Mouse (Mus musculus) layer of hippocampus, adult 9-11 months (tissue): ENCODE data around the gene Trpc4.

Experiments
- DNase-seq: peaks from one replicate; pipeline ENCODE4 v3.0.0; 2022

Trpc4 gene

DNA sequence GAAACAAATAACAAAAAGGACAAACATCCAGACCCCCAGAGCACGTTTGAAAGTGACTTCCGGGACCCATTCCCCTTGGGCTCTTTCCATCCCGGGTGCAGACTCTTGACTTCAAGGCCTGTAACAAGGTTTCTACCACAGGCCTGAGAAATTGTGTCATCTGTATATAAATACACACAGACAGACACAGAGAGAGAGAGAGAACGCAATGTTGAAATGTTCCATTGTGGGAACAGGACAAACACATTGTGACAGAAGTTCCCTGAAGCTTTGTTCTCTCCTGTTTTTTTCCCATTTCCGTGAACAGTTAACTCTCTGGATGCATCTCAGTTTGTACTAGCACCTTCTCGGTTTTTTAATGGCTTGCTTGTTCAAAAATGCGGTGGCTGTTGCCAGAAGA, 118.8 kb downstream of the Trpc4 start:
- DNase-seq, result peak; percentile 43

DNA sequence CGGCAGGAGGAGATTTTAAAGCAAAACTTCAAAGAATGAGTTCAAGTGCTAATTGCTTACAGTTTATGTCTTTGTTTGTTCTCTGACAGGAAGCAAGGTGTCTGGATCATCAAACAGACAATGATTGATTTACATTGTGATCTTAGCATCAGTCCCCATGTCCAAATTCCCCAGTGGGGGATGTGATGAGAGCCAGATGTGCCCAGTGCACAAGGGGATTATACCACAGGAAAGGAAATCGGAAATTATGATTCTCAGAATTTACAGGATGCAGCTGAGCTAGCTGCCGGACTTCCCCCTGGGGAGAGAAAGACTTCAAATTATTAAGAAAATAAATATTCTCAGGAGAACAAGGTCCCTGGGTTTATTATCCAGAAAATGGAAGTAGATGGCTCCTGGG, 133.9 kb downstream of the Trpc4 start:
- no peak for DNase-seq

DNA sequence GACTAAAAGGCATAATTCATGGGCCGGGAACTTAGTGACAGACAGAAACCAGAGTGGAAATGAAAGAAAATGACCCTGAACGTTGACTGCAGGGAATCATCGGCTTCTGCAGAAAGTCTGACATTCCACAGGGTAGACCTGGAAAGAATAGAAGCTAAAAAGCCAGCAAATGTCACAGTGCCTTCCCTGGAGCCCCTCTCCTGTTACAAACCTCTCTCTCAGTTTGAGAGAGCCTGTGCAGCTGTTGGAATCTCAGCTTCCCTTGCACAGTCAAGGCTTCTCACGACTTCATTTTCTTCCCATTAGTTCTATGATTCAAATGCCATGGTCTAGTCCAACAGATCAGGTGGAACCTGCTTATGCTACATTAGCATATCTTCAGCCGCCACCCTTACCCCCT, 154.8 kb downstream of the Trpc4 start:
- no peak for DNase-seq

DNA sequence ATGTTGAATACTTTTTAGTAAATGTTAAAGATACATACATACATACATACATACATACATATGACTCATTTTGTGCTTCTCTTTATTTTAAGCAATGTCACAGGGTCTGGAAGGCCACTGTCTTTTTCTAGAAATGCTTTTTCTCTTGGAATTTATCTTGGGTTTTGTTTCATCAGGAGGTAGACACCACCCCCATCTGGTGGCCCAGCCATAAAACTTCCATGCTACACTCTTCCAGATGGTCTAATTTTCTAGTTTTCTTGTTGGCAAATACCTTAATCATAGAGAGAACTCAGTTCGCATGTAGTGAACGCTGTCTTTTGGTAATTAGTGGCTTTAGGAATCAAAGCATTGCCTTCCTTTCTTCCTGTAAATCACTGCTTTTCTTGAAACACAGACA, 158.2 kb downstream of the Trpc4 start:
- no peak for DNase-seq

DNA sequence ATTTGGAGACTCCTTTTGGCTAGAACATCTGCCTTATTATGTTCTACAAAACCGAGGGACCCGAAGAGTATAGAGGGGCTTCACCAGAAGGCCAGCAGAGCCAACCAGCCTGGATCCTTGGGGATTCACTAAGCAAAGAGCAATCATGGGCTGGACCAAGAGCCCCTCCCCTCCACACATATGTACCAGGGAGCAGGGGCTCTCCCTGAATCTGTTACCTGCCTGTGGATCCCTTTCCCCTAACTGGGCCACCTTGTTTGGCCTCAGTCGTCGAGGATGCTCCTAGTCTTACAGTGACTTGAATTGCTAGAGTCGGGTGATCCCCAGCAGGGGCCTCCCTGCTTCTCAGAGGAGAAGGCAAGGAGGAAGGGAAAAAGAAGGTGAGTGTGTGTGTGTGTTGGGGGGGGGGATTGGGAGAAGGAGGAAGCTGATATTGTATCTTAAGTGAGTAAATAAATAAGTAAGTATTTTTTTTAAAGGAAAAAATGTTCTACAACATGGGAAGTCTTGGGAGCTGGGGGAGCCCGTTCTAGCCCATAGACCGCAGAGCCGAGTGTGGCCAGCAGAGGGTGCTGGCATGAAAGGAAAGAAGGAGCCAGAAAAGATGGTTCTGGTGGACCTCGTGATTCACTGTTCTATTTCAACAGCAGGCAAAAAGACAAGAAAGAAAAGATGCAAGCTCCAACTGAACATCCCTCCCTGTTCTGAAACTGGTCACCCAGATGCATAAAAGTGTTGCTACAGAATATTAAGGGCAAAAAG, 197.2 kb downstream of the Trpc4 start:
- peak; percentile 54 for DNase-seq

DNA sequence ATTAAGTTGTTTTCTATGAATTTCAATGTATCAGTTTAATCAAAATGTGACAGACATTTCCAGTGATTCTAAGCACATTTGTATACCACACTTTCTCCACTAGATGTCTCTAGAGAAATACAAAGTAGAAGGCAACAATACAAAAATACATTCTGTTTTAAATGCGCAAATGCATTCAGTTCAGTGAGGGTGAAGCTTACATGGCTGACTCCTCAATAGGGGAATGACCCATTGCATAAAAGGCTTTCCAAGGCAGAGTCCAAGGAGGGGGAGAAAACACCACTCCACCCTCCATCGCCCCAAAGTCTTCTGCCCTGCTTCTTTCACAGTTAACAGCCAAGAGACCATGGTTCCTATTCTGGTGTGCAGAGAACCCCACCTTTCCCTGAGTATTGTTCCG, 201.7 kb downstream of the Trpc4 start:
- DNase-seq, result no peak

DNA sequence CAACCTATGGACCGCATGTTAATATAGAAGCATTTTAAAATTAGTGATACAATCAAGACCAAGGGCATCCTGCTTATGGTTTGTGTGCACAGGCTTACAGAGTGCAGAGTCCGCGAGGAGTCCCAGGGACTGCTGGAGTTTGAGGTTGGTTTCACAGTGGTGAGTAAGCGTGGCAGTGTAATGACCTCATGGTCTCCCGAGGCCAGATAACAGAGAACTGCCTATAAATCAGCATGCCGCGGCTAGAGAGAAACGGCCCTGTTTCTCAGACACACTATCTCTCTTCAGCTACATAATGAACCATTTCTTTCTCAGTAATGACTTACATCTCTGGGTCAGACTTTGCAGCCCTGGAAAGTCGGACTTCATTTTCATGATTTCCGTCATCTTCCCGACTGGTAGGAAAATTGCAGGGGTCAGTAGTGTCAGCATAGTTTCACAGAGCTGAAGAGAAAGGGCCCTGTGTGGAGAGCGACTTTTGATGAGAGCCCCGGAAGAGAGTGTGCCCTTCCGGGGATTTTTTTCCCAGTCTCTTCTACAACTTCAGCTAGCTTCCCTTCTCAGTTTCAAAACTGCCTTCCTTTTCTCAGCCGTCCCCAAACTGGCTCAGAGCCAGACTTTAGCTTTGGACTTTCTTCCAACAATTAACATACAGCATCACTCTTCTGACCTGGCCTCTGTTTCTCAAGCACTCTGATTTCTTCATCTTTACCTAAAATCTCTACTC, 202.8 kb downstream of the Trpc4 start:
- DNase-seq, result no peak

DNA sequence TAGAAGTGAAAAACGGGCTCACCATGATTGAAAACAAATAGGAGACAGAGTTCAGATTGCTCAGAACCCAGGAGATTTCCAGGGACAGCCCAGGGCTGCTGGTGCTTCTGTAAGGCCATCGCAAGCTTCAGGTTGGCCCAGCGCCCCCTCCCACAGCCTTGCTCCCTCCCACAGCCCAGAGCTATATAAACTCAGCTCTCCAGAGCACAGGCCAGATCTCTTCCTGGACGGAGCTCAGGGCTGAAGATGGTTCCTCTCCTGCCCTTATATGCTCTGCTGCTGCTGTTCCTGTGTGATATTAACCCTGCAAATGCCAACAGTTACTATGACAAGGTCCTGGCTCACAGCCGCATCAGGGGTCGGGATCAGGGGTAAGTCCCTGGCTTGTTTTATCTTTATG, 205.1 kb downstream of the Trpc4 start, which contains the start of gene Postn:
Postn (plus strand) TSS at position 213 of the 400 bp plus-strand sequence.
- DNase-seq, result no peak

DNA sequence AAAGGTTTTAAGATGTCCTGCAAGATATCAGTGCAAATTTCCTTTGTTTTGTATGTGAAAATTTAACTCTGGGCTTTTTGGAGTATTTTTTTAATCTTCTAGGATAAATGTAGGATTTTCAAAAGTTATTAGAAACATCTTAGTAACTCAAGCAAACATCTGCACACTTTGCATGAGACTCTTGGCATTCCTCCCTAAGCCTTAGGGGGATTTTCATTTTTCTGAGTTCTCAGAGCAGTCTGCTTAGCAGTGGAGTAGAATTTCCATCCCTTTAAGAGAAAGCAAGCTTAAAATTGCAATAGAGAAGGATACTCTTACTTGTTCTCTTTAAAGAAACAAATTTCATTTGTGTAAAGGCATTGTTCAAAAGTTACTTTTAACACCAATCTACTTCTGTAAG, 205.8 kb downstream of the Trpc4 start:
- no peak for DNase-seq
